Mouse (Mus musculus): Measurements from ENCODE around the gene Plk4. TPM values are rescaled to one million over a fixed set of nuclear protein-coding genes. Genes with fewer than 3 reads are reported as not detected.
"Not testable (repeated sequence)": the region's sequence is repeated elsewhere in the genome, so short reads cannot be mapped to it uniquely, and the experiment has no call there.

Gene Plk4
- polyA plus RNA-seq, 1 experiment, result 5.5 TPM

GRCm38 (mm10) chr3:40813275-40813674, 13.5 kb downstream of the Plk4 start:
- peaks cover 5% of the 10 kb centered on the region for H3K79me2 ChIP-seq (ENCODE audit: control insufficient read depth, insufficient read depth)
- H3K27me3 ChIP-seq (ENCODE audit: control insufficient read depth, insufficient read depth, insufficient read length), result no peaks in the 10 kb centered on the region
- H3K36me3 ChIP-seq (ENCODE audit: control insufficient read depth, insufficient read depth), result peaks cover 64% of the 10 kb centered on the region
- H3ac ChIP-seq (ENCODE audit: control insufficient read depth, insufficient read length), result no peak overlapping the region
- no peak for TF ChIP-seq CEBPB (IDR thresholded peaks at IDR 0.05; ENCODE audit: insufficient read depth, poor library complexity, severe bottlenecking)
- TF ChIP-seq MYOG (IDR thresholded peaks at IDR 0.05; ENCODE audit: control insufficient read depth in 1 of 3, insufficient read depth in 1 of 3, insufficient read length in 2 of 3, low read depth in 2 of 3), result no peak
- TF ChIP-seq REST (IDR thresholded peaks at IDR 0.05; ENCODE audit: insufficient read depth, insufficient read length), result no peak
- no peak for TF ChIP-seq TCF3 (IDR thresholded peaks at IDR 0.05; ENCODE audit: insufficient read length, low read depth)
- H3K4me3 ChIP-seq, result no peak overlapping the region
- H3K4me2 ChIP-seq (ENCODE audit: low read depth), result no peak overlapping the region

GRCm38 (mm10) chr3:40845521-40845920, 45.7 kb downstream of the Plk4 start:
- not testable (repeated sequence) for H3K27me3 ChIP-seq (ENCODE audit: control insufficient read depth, insufficient read depth, insufficient read length); H3K79me2 ChIP-seq (ENCODE audit: control insufficient read depth, insufficient read depth); H3K36me3 ChIP-seq (ENCODE audit: control insufficient read depth, insufficient read depth); H3ac ChIP-seq (ENCODE audit: control insufficient read depth, insufficient read length)
- peak overlapping the region; percentile 73 for H3K4me2 ChIP-seq (ENCODE audit: low read depth)
- peak overlapping the region; percentile 29 for H3K4me3 ChIP-seq

- H3K4me2 ChIP-seq (ENCODE audit: low read depth), result peak within 1 kb of the TSS; percentile 73
These were observed 46.7 kb downstream of the Plk4 start, which contains the start of gene Mfsd8 for GRCm38 (mm10) chr3:40846473-40846956. Gene Mfsd8, minus strand, starts transcription at chr3:40846886.

GRCm38 (mm10) chr3:40846957-40847017, 47.0 kb downstream of the Plk4 start, which contains the start of gene Abhd18:
Gene Abhd18, plus strand, starts transcription at chr3:40846970.
- Histone ChIP-seq H3K4me3 (peak within 1 kb of the TSS; percentile 29), H3K4me2 (ENCODE audit: low read depth) (peak within 1 kb of the TSS; percentile 73), H3ac (ENCODE audit: control insufficient read depth, insufficient read length) (peak within 1 kb of the TSS; percentile 47)
- H3K79me2 ChIP-seq (ENCODE audit: control insufficient read depth, insufficient read depth); H3K27me3 ChIP-seq (ENCODE audit: control insufficient read depth, insufficient read depth, insufficient read length); H3K36me3 ChIP-seq (ENCODE audit: control insufficient read depth, insufficient read depth): not testable (repeated sequence)

More at GRCm38 (mm10) chr3:40846473-40846956, 46.7 kb downstream of the Plk4 start, which contains the start of gene Mfsd8:
- Histone ChIP-seq H3K4me3 (peak within 1 kb of the TSS; percentile 29), H3ac (ENCODE audit: control insufficient read depth, insufficient read length) (peak within 1 kb of the TSS; percentile 47)
- H3K27me3 ChIP-seq (ENCODE audit: control insufficient read depth, insufficient read depth, insufficient read length); H3K79me2 ChIP-seq (ENCODE audit: control insufficient read depth, insufficient read depth); H3K36me3 ChIP-seq (ENCODE audit: control insufficient read depth, insufficient read depth): not testable (repeated sequence)
- TF ChIP-seq MYOD1 (IDR thresholded peaks at IDR 0.05; ENCODE audit: control insufficient read depth in 1 of 3, insufficient read length in 2 of 3, low read depth in 2 of 3) (peak in 2 of 3 experiments; percentile 15 to 25), MYOG (IDR thresholded peaks at IDR 0.05; ENCODE audit: control insufficient read depth in 1 of 3, insufficient read depth in 1 of 3, insufficient read length in 2 of 3, low read depth in 2 of 3) (peak in 1 of 3 experiments; percentile 54)

GRCm38 (mm10) chr3:40847018-40847417, 47.2 kb downstream of the Plk4 start:
- H3K36me3 ChIP-seq (ENCODE audit: control insufficient read depth, insufficient read depth), result not testable (repeated sequence)
- H3K4me3 ChIP-seq, result peak overlapping the region; percentile 29

GRCm38 (mm10) chr3:40847936-40848335, 48.1 kb downstream of the Plk4 start:
- not testable (repeated sequence) for H3K36me3 ChIP-seq (ENCODE audit: control insufficient read depth, insufficient read depth); H3K79me2 ChIP-seq (ENCODE audit: control insufficient read depth, insufficient read depth); H3K27me3 ChIP-seq (ENCODE audit: control insufficient read depth, insufficient read depth, insufficient read length); H3K4me3 ChIP-seq; H3ac ChIP-seq (ENCODE audit: control insufficient read depth, insufficient read length)
- peak overlapping the region; percentile 64 for H3K4me2 ChIP-seq (ENCODE audit: low read depth)

More at GRCm38 (mm10) chr3:40847018-40847417, 47.2 kb downstream of the Plk4 start:
- H3K4me2 ChIP-seq (ENCODE audit: low read depth), result peak overlapping the region; percentile 64
- not testable (repeated sequence) for H3K79me2 ChIP-seq (ENCODE audit: control insufficient read depth, insufficient read depth); H3K27me3 ChIP-seq (ENCODE audit: control insufficient read depth, insufficient read depth, insufficient read length)
- H3ac ChIP-seq (ENCODE audit: control insufficient read depth, insufficient read length), result peak overlapping the region; percentile 47

- H3K36me3 ChIP-seq (ENCODE audit: control insufficient read depth, insufficient read depth); H3K4me2 ChIP-seq (ENCODE audit: low read depth); H3K79me2 ChIP-seq (ENCODE audit: control insufficient read depth, insufficient read depth); H3ac ChIP-seq (ENCODE audit: control insufficient read depth, insufficient read length); H3K27me3 ChIP-seq (ENCODE audit: control insufficient read depth, insufficient read depth, insufficient read length); H3K4me3 ChIP-seq: not testable (repeated sequence)
These were observed 53.4 kb downstream of the Plk4 start for GRCm38 (mm10) chr3:40853123-40853738.

Other genes with a start within 250 kb of the Plk4 start
- gene Slc25a31, start 91.2 kb upstream of the Plk4 start, polyA plus RNA-seq (2012; fragmentation: generic; extraction: Trizol), result not detected
- gene Hspa4l, start 55.5 kb upstream of the Plk4 start, polyA plus RNA-seq (2012; fragmentation: generic; extraction: Trizol), result 15.3 TPM
- 2.8 TPM for gene Mfsd8, start 46.9 kb downstream of the Plk4 start, polyA plus RNA-seq (2012; fragmentation: generic; extraction: Trizol)
- 1.6 TPM for gene Abhd18, start 47.0 kb downstream of the Plk4 start, polyA plus RNA-seq (2012; fragmentation: generic; extraction: Trizol)
- gene 1700034I23Rik, start 102.5 kb downstream of the Plk4 start, polyA plus RNA-seq (2012; fragmentation: generic; extraction: Trizol), result not detected
- gene Larp1b, start 149.8 kb downstream of the Plk4 start, polyA plus RNA-seq (2012; fragmentation: generic; extraction: Trizol), result 10.1 TPM